Mouse (Mus musculus) layer of hippocampus, adult 9-10 months (tissue): ENCODE data around the gene Txnrd1.

ENCODE experiments used
- DNase-seq: peaks from one replicate; pipeline ENCODE4 v3.0.0; 2022; ENCODE audit warnings: low spot score

The Txnrd1 gene

DNA sequence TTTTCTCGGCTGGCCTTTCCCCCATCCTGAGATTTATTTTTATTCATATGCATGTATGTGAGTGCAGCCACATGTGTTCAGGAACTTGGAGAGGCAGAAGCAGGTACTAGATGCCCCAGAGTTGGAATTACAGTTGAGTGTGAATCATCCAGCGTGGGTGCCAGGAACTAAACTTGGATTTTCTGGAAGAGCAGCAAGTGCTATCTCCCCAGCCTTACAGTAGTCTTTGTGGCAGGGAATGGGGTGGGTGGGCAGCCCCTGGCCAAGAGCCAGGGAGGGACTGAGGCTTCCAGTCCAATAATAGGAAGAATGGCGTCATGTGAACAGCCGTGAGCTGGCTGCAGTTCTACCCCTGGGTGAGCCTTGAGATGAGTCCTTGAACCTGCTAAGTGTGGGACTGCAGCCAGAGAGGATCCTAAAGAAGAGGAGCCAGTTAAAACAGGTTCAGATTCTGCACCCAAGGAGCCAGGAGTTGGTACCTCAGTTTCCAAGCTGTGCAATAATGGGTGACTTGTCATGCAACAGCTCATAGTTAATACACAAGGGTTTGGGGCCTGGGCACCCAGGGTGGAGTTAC, 85.7 kb downstream of the Txnrd1 start:
- DNase-seq = no peak

- DNase-seq = no peak
These were observed 89.8 kb downstream of the Txnrd1 start for GRCm38 (mm10) chr10:82923547-82923946.

DNA sequence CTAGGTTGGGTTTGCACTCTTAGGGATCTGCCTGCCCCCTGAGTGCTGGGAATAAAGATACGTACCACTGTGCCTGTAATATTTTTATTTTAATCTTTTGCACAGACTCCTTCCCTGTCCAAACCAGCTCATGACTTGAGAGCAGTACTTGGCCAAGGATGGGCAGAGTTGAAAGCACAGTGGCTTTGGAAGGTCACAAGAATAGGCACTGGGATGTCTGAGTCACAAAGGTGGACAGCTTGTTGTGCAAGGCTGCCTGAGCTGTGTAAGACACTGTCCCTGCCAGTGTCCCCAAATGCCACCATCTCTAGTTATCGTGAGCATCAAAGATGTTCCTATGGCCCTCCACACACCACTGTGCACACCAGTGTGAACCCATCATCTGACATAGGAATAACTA, 91.0 kb downstream of the Txnrd1 start:
- no peak for DNase-seq

- DNase-seq = no peak
These were observed 91.9 kb downstream of the Txnrd1 start for GRCm38 (mm10) chr10:82925624-82926023.

DNA sequence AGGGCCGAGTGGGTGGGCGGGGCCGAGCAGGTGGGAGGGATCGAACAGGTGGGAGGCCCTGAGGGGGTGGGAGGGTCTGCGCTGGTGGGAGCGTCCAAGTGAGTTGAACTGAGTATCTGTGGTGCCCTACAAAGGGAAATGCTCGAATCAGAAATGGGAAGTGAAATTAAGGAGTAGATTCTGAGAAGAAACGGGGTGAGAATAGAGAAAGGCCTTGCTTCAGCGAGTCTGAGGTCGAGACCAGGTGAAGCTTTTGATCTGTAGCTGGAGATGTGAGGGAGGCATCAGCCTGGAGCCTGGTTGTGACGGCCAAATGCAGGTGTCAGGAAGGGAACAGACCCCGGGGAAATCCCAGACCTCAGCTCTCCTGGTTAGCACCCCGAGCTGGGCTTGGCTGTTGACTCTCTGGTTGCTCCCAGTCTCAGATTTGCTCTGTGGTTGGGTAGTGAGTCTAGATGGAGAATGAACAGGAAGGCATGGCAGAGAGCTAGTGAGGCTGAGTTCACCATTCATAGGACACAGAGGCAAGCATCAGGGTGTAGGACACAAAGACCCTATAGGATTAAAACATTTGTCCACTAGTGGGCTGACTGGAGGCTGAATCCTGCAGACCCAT, 101.4 kb downstream of the Txnrd1 start:
- no peak for DNase-seq

DNA sequence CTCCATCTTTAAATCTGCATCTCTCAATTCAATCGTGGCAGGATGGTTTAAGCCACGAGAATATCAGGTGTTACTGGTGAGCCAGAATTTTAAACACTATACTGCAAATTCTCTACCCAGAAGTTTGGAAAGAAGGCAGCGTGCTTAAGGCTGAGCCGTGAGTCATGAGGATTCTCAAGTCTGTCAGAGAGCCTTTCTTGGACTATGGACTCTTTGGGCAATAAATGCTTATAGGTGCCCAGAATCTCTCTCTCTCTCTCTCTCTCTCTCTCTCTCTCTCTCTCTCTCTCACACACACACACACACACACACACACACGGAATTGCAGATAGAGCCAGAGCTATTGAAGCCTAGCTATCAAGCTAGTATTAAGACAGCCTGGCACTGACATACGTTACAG, 102.0 kb downstream of the Txnrd1 start:
- DNase-seq = no peak
